Mouse (Mus musculus) CH12.LX (cell line): ENCODE measurements at regions not wholly inside any gene's neighbourhood (a gene's known extent, or its start where the extent isn't known, plus 50 kb on each side); places are given as distances from the start of the nearest gene placed in this dataset.

Experiments
- DNase-seq: peaks from one replicate; pipeline ENCODE4 v3.0.0-alpha.2; 2013; ENCODE audit errors: extremely low read depth
- H3K27ac ChIP-seq: 2 replicates; pipeline ENCODE4 v1.5.1; 2012; ENCODE audit warnings: low read depth, mild to moderate bottlenecking, control low read depth, moderate library complexity; ENCODE audit not compliant: insufficient read depth
- H3K27me3 ChIP-seq: replicated peaks from 2 replicates; pipeline ENCODE3; 2012; ENCODE audit warnings: inconsistent platforms
- H3K36me3 ChIP-seq, 2 experiments: replicated peaks in 1 of 2; 2 replicates each; pipeline versions ENCODE3 to v1.6.1; 2012; ENCODE audit warnings: inconsistent platforms in 1 of 2, low read length in 1 of 2, mild to moderate bottlenecking in 1 of 2, mixed read lengths in 1 of 2, moderate library complexity in 1 of 2; ENCODE audit not compliant: control insufficient read depth in 1 of 2, insufficient read depth in 1 of 2
- H3K4me1 ChIP-seq, 2 experiments: 2 replicates each; pipeline ENCODE4 v1.6.1; 2012; ENCODE audit warnings: inconsistent platforms in 1 of 2, moderate library complexity in 1 of 2; ENCODE audit not compliant: insufficient read depth in 2 of 2, control insufficient read depth in 1 of 2
- H3K4me2 ChIP-seq: 2 replicates; pipeline ENCODE4 v1.6.1; 2012; ENCODE audit warnings: low read depth, mild to moderate bottlenecking, control low read depth; ENCODE audit not compliant: poor library complexity, insufficient read depth, severe bottlenecking
- H3K4me3 ChIP-seq, 3 experiments: fragments of 150-350 bp in 1 of 3; sonication (generic) in 1 of 3; replicated peaks in 1 of 3; 2 replicates each; pipeline versions ENCODE3 to v1.5.1; 2011 to 2012; ENCODE audit warnings: low read depth in 2 of 3, low read length in 2 of 3, mild to moderate bottlenecking in 2 of 3, moderate library complexity in 2 of 3, control low read depth in 1 of 3, improper control_type of control experiment in 1 of 3, inconsistent platforms in 1 of 3, mixed read lengths in 1 of 3; ENCODE audit not compliant: poor library complexity in 1 of 3
- H3K79me2 ChIP-seq: replicated peaks from 2 replicates; pipeline ENCODE4 v1.6.1; 2012; ENCODE audit warnings: mild to moderate bottlenecking, moderate library complexity; ENCODE audit not compliant: control insufficient read depth, poor library complexity, insufficient read depth, severe bottlenecking; ENCODE audit errors: extremely low read depth
- H3K9ac ChIP-seq: 2 replicates; pipeline ENCODE4 v1.6.1; 2012; ENCODE audit warnings: low read depth, mild to moderate bottlenecking, control low read depth, moderate library complexity; ENCODE audit not compliant: insufficient read depth
- H3K9me3 ChIP-seq: replicated peaks from 2 replicates; pipeline ENCODE3; 2012; ENCODE audit warnings: low read length, inconsistent platforms, mixed read lengths
- CHD2 ChIP-seq: IDR thresholded peaks from 2 replicates; pipeline ENCODE4 v1.6.1; 2011; ENCODE audit warnings: low read length, improper control_type of control experiment
- CTCF ChIP-seq, 2 experiments: IDR thresholded peaks in 1 of 2; conservative IDR thresholded peaks in 1 of 2; 2 replicates each; pipeline ENCODE4 v1.5.1; 2011 to 2012; ENCODE audit warnings: low read depth in 2 of 2, low read length in 2 of 2, improper control_type of control experiment in 1 of 2, inconsistent platforms in 1 of 2, mild to moderate bottlenecking in 1 of 2, moderate library complexity in 1 of 2
- EP300 ChIP-seq: IDR thresholded peaks from 2 replicates; pipeline ENCODE4 v1.6.1; 2011; ENCODE audit warnings: low read length, improper control_type of control experiment
- ETS1 ChIP-seq: conservative IDR thresholded peaks from 2 replicates; pipeline ENCODE4 v1.6.1; 2012; ENCODE audit warnings: low read depth, mild to moderate bottlenecking, inconsistent platforms, low read length, improper control_type of control experiment, moderate library complexity
- HCFC1 ChIP-seq: IDR thresholded peaks from 2 replicates; pipeline ENCODE4 v1.6.1; 2012; ENCODE audit warnings: low read depth, mild to moderate bottlenecking, inconsistent platforms, low read length, improper control_type of control experiment
- IRF4 ChIP-seq: IDR thresholded peaks from 2 replicates; pipeline ENCODE4 v1.6.1; 2014; ENCODE audit warnings: low read depth, mild to moderate bottlenecking, inconsistent platforms, low read length, improper control_type of control experiment
- KAT2A ChIP-seq: IDR thresholded peaks from 2 replicates; pipeline ENCODE4 v1.6.1; 2012; ENCODE audit warnings: low read length, improper control_type of control experiment, inconsistent platforms; ENCODE audit not compliant: insufficient replicate concordance
- MAX ChIP-seq: IDR thresholded peaks from 2 replicates; pipeline ENCODE4 v1.6.1; 2011; ENCODE audit warnings: low read length, improper control_type of control experiment
- MEF2A ChIP-seq: IDR thresholded peaks from 2 replicates; pipeline ENCODE4 v1.6.1; 2014; ENCODE audit warnings: low read depth, mild to moderate bottlenecking, inconsistent platforms, low read length, improper control_type of control experiment, borderline replicate concordance
- NELFE ChIP-seq: IDR thresholded peaks from 2 replicates; pipeline ENCODE4 v1.6.1; 2011; ENCODE audit warnings: low read depth, low read length, improper control_type of control experiment
- PAX5 ChIP-seq: IDR thresholded peaks from 2 replicates; pipeline ENCODE4 v1.6.1; 2012; ENCODE audit warnings: low read length, inconsistent platforms, mixed read lengths
- POLR2A ChIP-seq: IDR thresholded peaks from 2 replicates; pipeline ENCODE4 v1.6.1; 2011; ENCODE audit warnings: low read depth, mild to moderate bottlenecking, improper control_type of control experiment, low read length
- POLR2AphosphoS2 ChIP-seq: IDR thresholded peaks from 2 replicates; pipeline ENCODE4 v1.6.1; 2011; ENCODE audit warnings: low read depth, low read length, improper control_type of control experiment
- RAD21 ChIP-seq: IDR thresholded peaks from 2 replicates; pipeline ENCODE4 v1.6.1; 2011; ENCODE audit warnings: low read depth, mild to moderate bottlenecking, low read length, improper control_type of control experiment, moderate library complexity
- SIN3A ChIP-seq: IDR thresholded peaks from 2 replicates; pipeline ENCODE4 v1.6.1; 2012; ENCODE audit warnings: low read length, improper control_type of control experiment, inconsistent platforms
- SMC3 ChIP-seq: IDR thresholded peaks from 2 replicates; pipeline ENCODE4 v1.6.1; 2011; ENCODE audit warnings: low read depth, low read length, improper control_type of control experiment
- UBTF ChIP-seq: IDR thresholded peaks from 2 replicates; pipeline ENCODE4 v1.6.1; 2012; ENCODE audit warnings: low read depth, mild to moderate bottlenecking, inconsistent platforms, low read length, improper control_type of control experiment, moderate library complexity
- USF1 ChIP-seq: IDR thresholded peaks from 2 replicates; pipeline ENCODE4 v1.6.1; 2014; ENCODE audit warnings: low read depth, mild to moderate bottlenecking, inconsistent platforms, low read length, improper control_type of control experiment
- USF2 ChIP-seq: conservative IDR thresholded peaks from 2 replicates; pipeline ENCODE4 v1.6.1; 2011; ENCODE audit warnings: low read depth, low read length, improper control_type of control experiment
- ZC3H11A ChIP-seq: IDR thresholded peaks from 2 replicates; pipeline ENCODE4 v1.6.1; 2012; ENCODE audit warnings: low read depth, mild to moderate bottlenecking, inconsistent platforms, low read length, improper control_type of control experiment
- ZKSCAN1 ChIP-seq: IDR thresholded peaks from 2 replicates; pipeline ENCODE4 v1.6.1; 2012; ENCODE audit warnings: low read depth, inconsistent platforms, low read length, improper control_type of control experiment, borderline replicate concordance
- ZMIZ1 ChIP-seq: IDR thresholded peaks from 2 replicates; pipeline ENCODE4 v1.6.1; 2012; ENCODE audit warnings: low read depth, mild to moderate bottlenecking, inconsistent platforms, low read length, improper control_type of control experiment
- ZNF384 ChIP-seq: IDR thresholded peaks from 2 replicates; pipeline ENCODE4 v1.6.1; 2012; ENCODE audit warnings: low read depth, low read length, improper control_type of control experiment, inconsistent platforms
- dilution Hi-C: fragments of 300-500 bp; cut with MboI; formaldehyde crosslinking; loops from 2 replicates; pipeline ENCODE4 v1.14.3; 2020; ENCODE audit warnings: low sequenced_read_pairs; ENCODE audit not compliant: extremely low pct_unique_long_range_greater_than_20kb, extremely low pct_ligation_motif_present
- in situ Hi-C: fragments of 300-500 bp; cut with MboI; formaldehyde crosslinking; loops from 3 replicates; pipeline ENCODE4 v1.14.3; 2019; ENCODE audit warnings: low sequenced_read_pairs, low pct_ligation_motif_present, low pct_unique_long_range_greater_than_20kb, mixed read lengths

- dilution Hi-C loops = no loop called here
These were observed 70.5 kb upstream of the Foxn2 start for GRCm38 (mm10) chr17:88369971-88370370.

GRCm38 (mm10) chr17:88370676-88371075 is 69.8 kb upstream of the Foxn2 start:
- dilution Hi-C loops (no loop called here), in situ Hi-C loops (no loop called here)
- Histone ChIP-seq H3K27me3 (no peaks in the 10 kb centered on the region), H3K27ac (no peak overlapping the region), H3K36me3 (no peaks in the 10 kb centered on the region), H3K79me2 (no peaks in the 10 kb centered on the region), H3K4me1 (0 out of 4 replicates have a peak, but pooled peaks cover 0 to 3% of the 10 kb centered on the region in 2 experiments), H3K9ac (no peak overlapping the region), H3K4me3 (no peak overlapping the region), H3K4me2 (no peak overlapping the region), H3K9me3 (peaks cover 4% of the 10 kb centered on the region)
- no peak for DNase-seq
- TF ChIP-seq KAT2A (no peak), USF2 (no peak), POLR2AphosphoS2 (no peak)

More at GRCm38 (mm10) chr17:88369971-88370370, 70.5 kb upstream of the Foxn2 start:
- Histone ChIP-seq H3K27me3 (no peaks in the 10 kb centered on the region), H3K27ac (no peak overlapping the region), H3K4me2 (no peak overlapping the region), H3K9ac (no peak overlapping the region), H3K36me3 (no peaks in the 10 kb centered on the region), H3K4me3 (no peak overlapping the region), H3K4me1 (0 out of 4 replicates have a peak, but pooled peaks cover 0 to 3% of the 10 kb centered on the region in 2 experiments), H3K79me2 (no peaks in the 10 kb centered on the region), H3K9me3 (peaks cover 4% of the 10 kb centered on the region)
- TF ChIP-seq SMC3 (no peak), ZC3H11A (no peak), ETS1 (no peak)
- in situ Hi-C loops = no loop called here
- DNase-seq = no peak

- peak; percentile 26 for DNase-seq
- Histone ChIP-seq H3K27ac (no peak overlapping the region), H3K9ac (no peak overlapping the region), H3K9me3 (peaks cover 10% of the 10 kb centered on the region), H3K4me2 (no peak overlapping the region), H3K36me3 (no peaks in the 10 kb centered on the region), H3K4me1 (peaks cover 0 to 3% of the 10 kb centered on the region in 2 experiments; a peak in 1 of 4 replicates), H3K79me2 (no peaks in the 10 kb centered on the region), H3K27me3 (no peaks in the 10 kb centered on the region), H3K4me3 (no peak overlapping the region)
- in situ Hi-C loops = no loop called here
- no peak for TF ChIP-seq MEF2A
- no peak for TF ChIP-seq USF1
- peak; percentile 38; the same call in 1 of the 2 replicates for TF ChIP-seq SMC3
- no peak for TF ChIP-seq PAX5
- TF ChIP-seq EP300 = no peak
- no peak for TF ChIP-seq KAT2A
- TF ChIP-seq UBTF = no peak
- TF ChIP-seq RAD21 = peak; percentile 34
- TF ChIP-seq ZKSCAN1 = no peak
- TF ChIP-seq ZNF384 = no peak
- TF ChIP-seq CHD2 = no peak
- TF ChIP-seq MAX = no peak
- TF ChIP-seq IRF4 = no peak
- no peak for TF ChIP-seq NELFE
- no peak for TF ChIP-seq ZMIZ1
- TF ChIP-seq SIN3A = no peak
- TF ChIP-seq CTCF (conservative IDR thresholded peaks at IDR 0.05 in 1 of 2, IDR thresholded peaks at IDR 0.05 in 1 of 2; ENCODE audit: low read depth in 2 of 2, low read length in 2 of 2) = peak; percentile 12 to 43; a peak in 2 of 4 replicates
- TF ChIP-seq POLR2A = no peak
- TF ChIP-seq USF2 = no peak
- no peak for TF ChIP-seq HCFC1
- dilution Hi-C loops = no loop called here
These were observed 62.0 kb upstream of the Foxn2 start for GRCm38 (mm10) chr17:88378505-88378904.
